Mouse (Mus musculus) liver, embryonic 11.5 days (tissue): Measurements from ENCODE around the gene Myh9. TPM values are rescaled to one million over a fixed set of nuclear protein-coding genes. Genes with fewer than 3 reads are reported as not detected.

Experiments
- ATAC-seq: fragments of 200-750 bp; cut with Nextera tagmentation; replicated peaks from 2 replicates; pipeline ENCODE4 v1.8.0; 2017; ENCODE audit warnings: moderate number of reproducible peaks, mild to moderate bottlenecking, moderate TSS enrichment, moderate library complexity; ENCODE audit not compliant: low FRiP score
- DNase-seq: peaks from one replicate; pipeline ENCODE4 v3.0.0-alpha.2; 2017; ENCODE audit warnings: low spot score
- H3K27ac ChIP-seq: fragments of 300-500 bp; sonication (generic); 2 replicates; pipeline ENCODE4 v1.5.1; 2014; ENCODE audit warnings: mild to moderate bottlenecking, low read depth, low read length, control low read depth
- H3K27me3 ChIP-seq: fragments of 300-500 bp; sonication (generic); replicated peaks from 2 replicates; pipeline ENCODE4 v1.6.1; 2014; ENCODE audit warnings: low read length, mixed read lengths; ENCODE audit not compliant: control insufficient read depth, insufficient read depth
- H3K36me3 ChIP-seq: fragments of 300-500 bp; sonication (generic); 2 replicates; pipeline ENCODE4 v1.6.1; 2014; ENCODE audit warnings: mild to moderate bottlenecking, low read length, moderate library complexity, mixed read lengths; ENCODE audit not compliant: control insufficient read depth, insufficient read depth
- H3K4me1 ChIP-seq: fragments of 300-500 bp; sonication (generic); replicated peaks from 2 replicates; pipeline ENCODE4 v1.6.1; 2014; ENCODE audit warnings: low read length, mixed read lengths; ENCODE audit not compliant: control insufficient read depth, insufficient read depth
- H3K4me2 ChIP-seq: fragments of 300-500 bp; sonication (generic); 2 replicates; pipeline ENCODE4 v1.6.1; 2014; ENCODE audit warnings: mild to moderate bottlenecking, control low read depth, moderate library complexity
- H3K4me3 ChIP-seq: fragments of 300-500 bp; sonication (generic); 2 replicates; pipeline ENCODE4 v1.5.1; 2014; ENCODE audit warnings: low read depth, low read length, control low read depth
- H3K9ac ChIP-seq: fragments of 300-500 bp; sonication (generic); 2 replicates; pipeline ENCODE4 v1.6.1; 2014; ENCODE audit warnings: low read depth, low read length, control low read depth
- H3K9me3 ChIP-seq: fragments of 300-500 bp; sonication (generic); 2 replicates; pipeline ENCODE4 v1.6.1; 2016; ENCODE audit warnings: low read length, inconsistent platforms, mixed read lengths; ENCODE audit not compliant: control insufficient read depth
- WGBS: fragments of 180-500 bp; shearing (Covaris S2); extraction: QIAGEN DNeasy Blood & Tissue Kit; methylation state at CpG from one replicate; pipeline ENCODE4 v1.1.7; 2014; 5-methylcytosine and 5-hydroxymethylcytosine counted together
- polyA plus RNA-seq: library from polyadenylated mRNA; unstranded; fragments of >200 nt; fragmentation: Nextera tagmentation; extraction: Ambion mirVana; gene quantifications from 2 replicates; pipeline ENCODE4 v1.2.1, GENCODE M21; 2014

Myh9 gene
- polyA plus RNA-seq, 1 experiment from 2014 or later = 53.0 TPM

DNA sequence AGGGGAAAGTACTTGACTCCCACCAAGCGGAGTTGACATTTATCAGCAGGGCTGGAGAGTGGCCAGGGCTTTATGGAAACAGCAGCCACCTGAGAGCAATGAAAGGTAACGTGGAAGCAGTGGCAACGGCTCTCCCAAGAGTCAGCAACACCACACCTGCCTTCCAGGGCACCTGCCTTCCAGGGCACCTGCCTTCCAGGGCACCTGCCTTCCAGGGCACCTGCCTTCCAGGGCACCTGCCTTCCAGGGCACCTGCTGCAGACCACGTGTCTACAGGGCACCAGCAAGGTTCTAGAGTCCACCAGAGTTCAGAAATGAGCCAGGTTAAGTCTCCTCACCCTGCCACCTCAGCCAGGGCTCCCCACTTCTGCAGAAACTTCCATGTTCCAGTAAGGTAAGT lies 48.9 kb downstream of the Myh9 start:
- no peak overlapping the region for H3K27ac ChIP-seq
- H3K4me2 ChIP-seq = no peak overlapping the region

DNA sequence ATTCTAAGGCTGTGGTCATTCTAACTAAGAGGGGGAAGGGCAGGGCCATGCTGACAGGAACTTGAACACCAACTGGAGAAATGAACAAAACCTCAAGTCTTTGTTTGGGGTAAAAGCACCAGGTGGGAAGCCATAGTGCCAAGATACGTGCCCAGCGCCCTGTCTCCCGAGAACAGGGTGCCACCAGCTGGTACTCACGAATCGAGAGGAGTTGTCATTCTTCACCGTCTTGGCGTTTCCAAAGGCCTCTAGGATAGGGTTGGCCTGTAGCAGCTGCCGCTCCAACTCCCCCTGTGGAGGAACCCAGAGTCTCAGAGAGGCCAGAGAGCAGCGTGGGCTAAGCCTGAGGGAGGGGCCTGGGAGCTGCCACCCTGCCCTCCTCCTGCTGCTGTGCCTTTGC lies 49.9 kb downstream of the Myh9 start:
- Histone ChIP-seq H3K9me3 (no peaks in the 10 kb centered on the region), H3K9ac (no peak overlapping the region), H3K4me3 (no peak overlapping the region), H3K4me2 (no peak overlapping the region), H3K4me1 (no peaks in the 10 kb centered on the region), H3K27ac (no peak overlapping the region), H3K36me3 (peaks cover 63% of the 10 kb centered on the region), H3K27me3 (no peaks in the 10 kb centered on the region)
- WGBS = 91% methylated on average over 9 of the region's 9 CpGs
- ATAC-seq (no peak), DNase-seq (no peak)

More for the DNA sequence above, 48.9 kb downstream of the Myh9 start:
- 91% methylated on average over 4 of the region's 4 CpGs for WGBS
- Histone ChIP-seq H3K9me3 (no peaks in the 10 kb centered on the region), H3K4me1 (peaks cover 5% of the 10 kb centered on the region), H3K27me3 (no peaks in the 10 kb centered on the region), H3K36me3 (peaks cover 58% of the 10 kb centered on the region), H3K4me3 (no peak overlapping the region), H3K9ac (no peak overlapping the region)
- DNase-seq (no peak), ATAC-seq (no peak)

DNA sequence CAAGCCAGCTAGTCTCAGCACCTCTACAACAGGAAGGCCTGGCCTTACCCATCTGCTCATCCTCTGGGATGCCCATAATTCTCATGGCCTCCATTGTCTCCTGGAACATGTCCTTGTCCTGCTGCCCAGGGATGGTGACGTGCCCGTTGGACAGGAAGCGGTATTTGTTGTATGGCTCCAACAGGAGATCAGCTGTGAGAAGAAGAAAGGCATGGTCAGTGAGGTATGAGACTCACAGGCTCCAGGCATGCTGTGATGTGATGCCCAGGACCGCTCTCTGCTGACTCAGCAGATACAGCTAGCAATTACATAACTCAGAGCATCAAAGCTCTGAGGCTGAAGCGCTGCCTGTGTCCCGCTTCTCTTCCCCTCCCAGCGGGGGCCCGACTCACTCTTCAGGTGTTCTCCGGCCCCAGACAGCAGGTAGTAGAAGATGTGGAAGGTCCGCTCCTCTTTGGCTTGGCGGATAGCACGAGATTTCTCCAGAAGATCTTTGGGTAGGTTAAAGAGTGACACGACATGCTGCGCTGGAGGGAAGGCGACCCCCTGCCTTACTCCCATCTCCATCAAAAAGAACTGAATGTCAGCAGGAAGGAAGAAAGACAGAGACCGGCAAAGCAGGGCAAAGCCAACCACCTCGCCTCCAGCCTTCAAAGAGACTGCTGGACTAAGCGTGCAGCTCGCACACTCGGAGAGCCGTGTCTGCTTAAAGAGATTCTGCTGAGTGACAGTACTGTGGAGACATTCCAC lies 51.1 kb downstream of the Myh9 start:
- 93% methylated on average over 21 of the region's 21 CpGs for WGBS

DNA sequence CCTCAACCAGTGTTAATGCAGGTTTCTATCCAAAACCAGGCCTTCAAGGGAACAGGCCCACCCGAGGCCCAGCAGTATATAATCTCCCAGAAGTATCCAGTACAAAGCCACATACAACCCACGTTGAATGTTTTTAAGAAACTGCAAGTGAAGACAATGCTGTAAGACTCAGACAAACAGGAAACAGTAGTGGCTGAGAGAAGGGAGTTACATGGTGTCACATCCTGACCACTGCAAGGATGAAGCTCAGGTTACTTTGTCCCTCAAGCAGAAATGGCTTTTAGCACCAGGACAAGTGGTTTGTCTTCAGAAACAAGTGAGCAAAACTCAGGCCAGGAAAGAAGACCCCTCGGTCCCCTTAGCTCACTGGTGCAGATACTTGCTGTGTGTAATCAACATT lies 52.8 kb downstream of the Myh9 start:
- DNase-seq = no peak
- H3K9ac ChIP-seq = no peak overlapping the region
- 78% methylated on average over 3 of the region's 3 CpGs for WGBS
- H3K4me3 ChIP-seq = no peak overlapping the region
- peaks cover 59% of the 10 kb centered on the region for H3K36me3 ChIP-seq
- no peaks in the 10 kb centered on the region for H3K9me3 ChIP-seq
- ATAC-seq = no peak
- H3K27ac ChIP-seq = no peak overlapping the region
- no peaks in the 10 kb centered on the region for H3K27me3 ChIP-seq
- H3K4me2 ChIP-seq = no peak overlapping the region
- no peaks in the 10 kb centered on the region for H3K4me1 ChIP-seq

More for the DNA sequence above, 51.1 kb downstream of the Myh9 start:
- no peak overlapping the region for H3K9ac ChIP-seq
- H3K27me3 ChIP-seq = no peaks in the 10 kb centered on the region
- H3K4me1 ChIP-seq = no peaks in the 10 kb centered on the region
- no peaks in the 10 kb centered on the region for H3K9me3 ChIP-seq
- ATAC-seq (no peak), DNase-seq (no peak)
- H3K36me3 ChIP-seq = peaks cover 61% of the 10 kb centered on the region
- H3K4me2 ChIP-seq = no peak overlapping the region
- H3K4me3 ChIP-seq = no peak overlapping the region
- H3K27ac ChIP-seq = no peak overlapping the region

DNA sequence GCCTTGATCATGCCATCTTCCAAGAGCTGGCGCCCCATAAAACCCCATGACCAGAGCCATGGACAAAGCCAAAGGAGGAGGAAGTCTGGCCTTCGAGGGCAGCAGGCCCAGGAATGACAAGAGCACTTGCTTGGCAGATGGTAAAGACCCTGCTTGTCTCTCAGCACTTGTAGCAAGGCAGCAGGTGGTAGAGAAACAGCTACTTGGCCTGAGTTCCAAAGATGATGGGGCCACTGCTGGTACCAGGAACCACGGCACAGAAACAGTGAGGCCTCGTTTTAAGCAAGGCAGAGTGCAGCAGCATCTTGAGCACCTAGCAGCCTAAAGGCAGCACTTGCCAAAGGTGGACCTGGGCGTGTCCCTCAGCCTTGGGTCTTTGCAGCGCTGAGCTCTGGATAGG lies 53.6 kb downstream of the Myh9 start:
- no peak overlapping the region for H3K9ac ChIP-seq
- H3K4me3 ChIP-seq = no peak overlapping the region
- H3K27me3 ChIP-seq = no peaks in the 10 kb centered on the region
- ATAC-seq (no peak), DNase-seq (no peak)
- no peaks in the 10 kb centered on the region for H3K4me1 ChIP-seq
- 81% methylated on average over 6 of the region's 6 CpGs for WGBS
- H3K9me3 ChIP-seq = no peaks in the 10 kb centered on the region
- peaks cover 64% of the 10 kb centered on the region for H3K36me3 ChIP-seq
- no peak overlapping the region for H3K4me2 ChIP-seq
- no peak overlapping the region for H3K27ac ChIP-seq

DNA sequence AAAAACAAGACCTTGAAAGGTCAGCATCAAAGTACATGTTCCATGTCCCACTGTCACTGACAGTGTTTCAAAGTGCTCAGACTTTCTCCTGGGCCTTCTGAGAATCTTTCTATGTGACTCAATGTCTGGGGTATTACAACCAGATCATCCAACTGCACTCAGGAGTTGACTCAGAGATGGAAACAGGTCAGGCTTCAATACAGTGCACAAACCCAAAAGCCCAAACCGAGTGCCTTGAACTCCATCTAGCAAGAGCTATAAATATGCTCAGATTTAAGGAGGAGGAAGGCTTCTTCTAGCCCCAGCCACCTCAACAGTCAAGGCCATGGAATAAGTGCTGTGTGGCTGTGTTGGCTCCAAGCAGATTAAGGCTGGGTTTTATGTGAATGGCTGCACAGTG lies 56.2 kb downstream of the Myh9 start:
- no peak overlapping the region for H3K27ac ChIP-seq
- H3K4me1 ChIP-seq = no peaks in the 10 kb centered on the region
- no peaks in the 10 kb centered on the region for H3K9me3 ChIP-seq
- H3K36me3 ChIP-seq = peaks cover 66% of the 10 kb centered on the region
- no peak overlapping the region for H3K4me2 ChIP-seq
- no peak for ATAC-seq
- H3K27me3 ChIP-seq = no peaks in the 10 kb centered on the region
- 88% methylated on average over 1 of the region's 1 CpGs for WGBS
- H3K9ac ChIP-seq = no peak overlapping the region
- H3K4me3 ChIP-seq = no peak overlapping the region
- DNase-seq = no peak

DNA sequence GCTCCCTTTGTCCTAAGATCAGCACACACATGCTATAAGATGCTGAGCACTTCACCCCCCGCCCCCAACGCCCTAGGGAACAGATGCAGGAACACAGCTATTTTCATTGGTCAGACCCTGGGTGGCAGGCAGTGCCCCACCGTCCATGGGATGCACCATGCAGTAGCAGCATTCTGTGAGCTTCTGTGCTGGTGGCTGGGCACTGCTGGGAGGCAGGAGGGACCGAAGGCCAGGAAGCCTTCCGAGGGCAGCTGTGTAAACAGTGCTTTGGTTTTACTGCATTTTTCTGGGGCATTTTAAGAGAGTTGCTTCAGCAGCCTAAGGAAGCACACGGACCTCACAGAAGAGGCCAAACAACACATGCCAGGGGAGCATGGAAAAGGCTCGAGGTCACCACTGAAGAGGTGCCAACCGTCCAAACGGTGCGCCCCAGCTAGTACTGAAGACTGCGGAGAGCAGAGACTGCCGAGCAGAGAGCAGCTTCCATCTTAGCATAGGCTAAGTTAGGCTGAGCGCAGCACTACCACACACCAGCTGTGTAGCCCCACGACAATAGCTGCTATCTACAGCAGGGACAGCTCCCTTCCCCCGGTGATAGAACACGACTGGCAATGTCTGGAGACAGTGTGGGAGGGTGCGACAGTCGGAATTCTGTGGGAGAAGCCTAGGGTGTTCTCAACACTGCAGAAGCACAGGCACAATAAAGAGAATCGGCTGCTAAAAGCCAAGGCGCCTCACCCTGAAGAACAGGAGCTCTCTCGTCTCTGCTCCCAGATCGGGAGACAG lies 57.7 kb downstream of the Myh9 start:
- H3K4me3 ChIP-seq = no peak overlapping the region
- 87% methylated on average over 22 of the region's 22 CpGs for WGBS
- no peaks in the 10 kb centered on the region for H3K9me3 ChIP-seq
- no peak for ATAC-seq
- DNase-seq = no peak
- H3K27me3 ChIP-seq = no peaks in the 10 kb centered on the region
- H3K27ac ChIP-seq = no peak overlapping the region
- no peak overlapping the region for H3K4me2 ChIP-seq
- peaks cover 64% of the 10 kb centered on the region for H3K36me3 ChIP-seq
- H3K4me1 ChIP-seq = no peaks in the 10 kb centered on the region
- no peak overlapping the region for H3K9ac ChIP-seq

DNA sequence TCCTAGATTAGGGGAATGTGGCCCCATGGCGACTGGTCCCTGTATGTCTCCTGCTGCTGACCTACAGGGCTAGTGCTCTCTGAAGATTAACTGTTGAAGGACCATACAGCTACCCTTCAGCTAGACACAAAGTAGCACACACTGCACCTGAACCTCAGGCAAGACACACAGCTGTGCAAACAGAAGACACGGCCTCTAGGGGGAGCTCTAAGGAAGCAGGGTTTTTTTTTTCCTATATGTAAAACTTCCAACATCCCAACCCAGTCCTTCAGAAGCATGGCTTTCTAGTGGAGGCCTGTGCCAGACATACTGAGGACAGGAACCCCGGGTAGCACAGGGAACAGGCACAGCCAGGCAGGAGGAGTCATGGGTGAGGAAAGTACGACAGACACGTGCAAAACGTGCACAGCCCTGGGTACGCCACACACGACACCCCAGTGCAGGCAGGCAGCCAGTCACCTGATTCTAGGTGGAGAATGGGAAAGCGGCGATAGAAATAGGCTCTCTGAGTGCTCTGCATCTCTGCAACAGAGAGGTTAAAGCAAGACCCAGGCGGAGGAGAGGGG lies 59.4 kb downstream of the Myh9 start:
- DNase-seq (no peak), ATAC-seq (no peak)
- H3K4me3 ChIP-seq = no peak overlapping the region
- 81% methylated on average over 11 of the region's 11 CpGs for WGBS
- H3K36me3 ChIP-seq = peaks cover 62% of the 10 kb centered on the region
- no peaks in the 10 kb centered on the region for H3K4me1 ChIP-seq
- no peak overlapping the region for H3K9ac ChIP-seq
- H3K27ac ChIP-seq = no peak overlapping the region
- H3K9me3 ChIP-seq = no peaks in the 10 kb centered on the region
- H3K27me3 ChIP-seq = no peaks in the 10 kb centered on the region
- no peak overlapping the region for H3K4me2 ChIP-seq
